Mouse (Mus musculus): Measurements from ENCODE around the gene Cbx8.

Gene Cbx8

GRCm38 (mm10) chr11:119034635-119035034 lies 6.1 kb downstream of the Cbx8 start:
- DNase-seq (ENCODE audit: low read depth, low spot score) = no peak

GRCm38 (mm10) chr11:119033874-119034558 lies 6.8 kb downstream of the Cbx8 start:
- peak; percentile 92 for DNase-seq (ENCODE audit: low read depth, low spot score)

GRCm38 (mm10) chr11:119026203-119026602 lies 14.6 kb downstream of the Cbx8 start:
- no peak for DNase-seq (ENCODE audit: low read depth, low spot score)

DNA sequence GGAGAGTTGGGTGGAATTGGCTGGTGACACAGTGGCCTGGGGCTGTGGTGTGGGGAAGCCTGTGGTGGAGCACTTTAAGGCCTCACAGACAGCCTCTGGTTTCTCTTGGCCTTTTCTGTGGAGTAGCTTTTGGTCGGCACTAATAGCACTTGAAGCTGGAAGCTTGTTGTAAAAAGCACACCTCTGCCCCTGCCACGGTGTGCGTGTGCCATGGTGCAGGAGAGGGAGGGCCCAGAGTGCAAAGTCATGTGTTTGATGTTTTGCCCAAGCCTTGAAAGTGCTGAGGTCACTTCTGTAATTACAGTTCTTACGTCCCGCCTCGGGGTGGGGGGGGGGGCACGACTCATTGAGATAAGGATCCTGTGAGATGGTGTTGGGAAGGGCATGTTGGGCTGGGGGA lies 16.5 kb downstream of the Cbx8 start:
- no peak for DNase-seq (ENCODE audit: low read depth, low spot score)

DNA sequence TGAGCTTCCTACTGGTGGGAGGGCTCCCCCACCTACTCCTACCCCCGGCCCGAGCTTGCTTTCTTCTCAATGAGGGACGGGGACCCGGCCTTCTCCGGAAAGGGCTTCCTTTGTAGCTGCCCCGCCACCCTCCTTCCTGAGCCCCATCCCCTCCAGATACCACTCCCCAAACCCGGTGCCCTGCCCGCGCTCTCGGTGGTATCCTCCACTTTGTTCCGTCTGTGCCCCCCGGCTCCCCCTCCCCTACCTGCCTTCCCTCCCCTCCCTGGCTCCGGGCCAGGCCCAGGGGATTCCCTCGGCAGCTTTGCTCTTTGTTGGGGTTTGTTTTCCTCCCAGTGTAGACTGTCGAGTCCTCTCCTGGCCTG lies 17.2 kb downstream of the Cbx8 start:
- DNase-seq (ENCODE audit: low read depth, low spot score) = peak; percentile 67

- peak; percentile 93 for DNase-seq (ENCODE audit: low read depth, low spot score)
These were observed 17.7 kb downstream of the Cbx8 start, which contains the start of gene Cbx2 for GRCm38 (mm10) chr11:119022895-119023615. Gene Cbx2, plus strand, starts transcription at chr11:119022962.

DNA sequence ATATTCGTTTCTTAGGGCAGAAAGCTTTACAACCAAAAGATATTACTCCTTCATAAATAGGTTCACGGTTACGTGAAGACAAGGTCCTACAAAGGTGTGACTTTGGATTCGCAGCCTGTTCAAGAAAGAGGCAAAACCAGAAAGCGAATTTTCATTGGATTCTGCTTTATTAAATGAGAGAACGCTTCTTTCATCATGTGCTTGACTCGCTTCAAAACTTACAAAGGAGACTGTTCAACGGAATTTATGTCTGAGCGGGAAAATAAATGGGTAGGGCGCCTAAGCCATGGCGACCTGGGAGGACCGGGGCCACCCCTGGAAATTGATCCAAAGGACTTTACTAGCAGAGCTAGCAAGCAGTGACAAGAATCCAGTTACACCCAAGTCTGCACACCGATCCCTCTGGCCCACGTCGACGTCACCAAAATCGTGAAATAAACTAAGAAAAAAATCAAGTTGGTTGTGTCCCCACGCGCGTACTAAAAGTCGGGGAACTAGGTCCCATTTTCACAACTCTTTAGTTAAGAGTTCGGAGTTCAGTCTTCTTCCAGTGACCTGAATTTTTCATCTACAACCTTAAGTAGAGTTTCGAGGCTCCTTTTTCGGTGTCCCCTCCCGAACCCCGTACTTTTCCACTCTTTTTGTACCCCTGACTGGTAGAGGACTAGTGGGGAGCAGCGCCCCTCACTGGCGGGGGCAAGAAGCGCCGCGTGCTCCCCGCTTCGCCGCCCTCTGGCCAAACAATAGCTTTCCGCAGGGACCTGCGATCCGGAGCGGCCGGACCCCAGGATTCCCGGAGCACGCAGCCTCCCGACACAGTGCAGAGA lies 18.5 kb downstream of the Cbx8 start:
- peak; percentile 22 for DNase-seq (ENCODE audit: low read depth, low spot score)

- DNase-seq (ENCODE audit: low read depth, low spot score) = no peak
These were observed 19.6 kb downstream of the Cbx8 start for GRCm38 (mm10) chr11:119021180-119021579.

- no peak for DNase-seq (ENCODE audit: low read depth, low spot score)
These were observed 23.3 kb downstream of the Cbx8 start for GRCm38 (mm10) chr11:119017506-119017905.

DNA sequence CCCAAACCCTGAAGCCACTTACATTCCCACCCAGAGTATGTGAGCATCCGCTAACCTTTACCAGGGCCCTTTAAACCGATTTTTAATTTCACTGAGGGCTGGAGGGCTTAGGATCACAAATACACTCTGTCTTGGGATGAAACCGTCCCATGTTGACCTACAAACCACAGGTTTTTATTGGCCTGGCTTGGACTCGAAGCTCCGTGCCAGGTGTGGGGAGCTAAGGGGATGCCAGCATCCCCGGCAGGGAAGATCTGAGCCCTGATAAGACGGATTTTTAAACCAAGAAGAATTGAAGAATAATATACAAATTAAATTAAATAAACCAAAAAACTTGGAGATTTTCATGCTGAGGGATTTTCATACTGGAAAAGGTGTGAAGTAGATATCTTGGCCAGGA lies 26.3 kb downstream of the Cbx8 start:
- no peak for DNase-seq (ENCODE audit: low read depth, low spot score)

DNA sequence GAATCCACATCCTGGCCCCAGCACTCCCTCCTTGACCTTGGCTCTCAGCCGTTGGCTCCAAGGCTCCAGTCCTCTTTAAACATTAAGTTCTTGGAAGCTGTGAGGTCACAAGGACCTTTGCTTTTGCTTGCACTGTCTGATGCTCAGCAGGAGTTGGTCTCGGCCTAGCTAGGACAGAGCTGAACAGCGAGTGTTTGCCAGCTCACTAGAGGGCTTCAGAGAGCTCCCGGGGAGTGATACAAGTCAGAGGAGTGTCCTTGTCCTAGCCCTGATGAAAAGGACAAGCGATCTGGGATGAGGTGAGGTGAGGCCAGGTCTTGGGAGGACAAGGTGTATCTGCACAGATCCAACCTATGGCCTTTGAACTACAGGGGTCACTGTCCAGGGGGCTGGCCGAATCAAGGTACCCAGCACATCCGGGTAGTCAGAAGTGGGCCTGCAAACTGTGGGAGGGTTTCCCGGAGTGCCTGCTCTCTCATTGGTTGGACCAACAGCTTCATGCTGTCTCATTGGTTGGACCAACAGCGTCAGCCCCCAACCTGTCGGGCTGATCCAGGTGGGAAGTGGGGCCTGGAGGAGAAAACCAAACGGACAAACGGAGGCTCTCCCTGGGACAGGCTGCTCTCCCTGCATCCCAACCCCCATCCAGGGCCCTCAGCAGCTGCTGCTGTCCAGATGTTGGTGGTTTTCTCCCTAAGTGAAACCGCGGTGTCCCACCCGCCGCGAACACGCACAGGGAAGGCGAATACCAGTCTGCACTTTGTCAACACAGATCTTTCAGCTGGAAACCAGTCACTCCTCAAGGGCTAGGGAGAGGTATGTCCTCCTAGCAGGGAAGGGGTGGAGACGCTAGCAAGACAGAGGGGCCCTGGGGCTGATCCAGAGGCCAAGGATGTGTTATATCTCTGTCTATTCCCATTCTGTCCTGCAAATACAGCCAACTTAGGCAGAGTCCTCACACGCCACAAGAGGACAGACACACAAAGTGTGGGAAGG lies 33.0 kb downstream of the Cbx8 start:
- DNase-seq (ENCODE audit: low read depth, low spot score) = peak; percentile 25

DNA sequence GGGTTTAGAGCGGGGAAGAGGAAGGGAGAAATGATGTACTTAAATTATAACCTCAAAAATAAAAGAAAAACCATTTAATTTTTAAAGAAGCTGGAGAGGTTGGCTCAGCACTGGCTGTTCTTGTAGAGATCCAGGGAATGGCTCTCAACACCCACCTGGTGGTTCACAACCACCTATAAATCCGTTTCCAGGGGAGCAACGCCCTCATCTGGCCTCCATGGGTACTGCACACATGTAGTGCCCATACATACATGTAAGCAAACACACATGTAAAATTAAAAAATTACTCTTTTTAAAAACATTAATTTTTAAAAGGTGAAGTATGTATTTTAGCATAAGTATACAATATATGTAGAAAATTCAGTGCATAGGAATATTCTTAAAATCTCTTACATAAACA lies 34.3 kb downstream of the Cbx8 start:
- DNase-seq (ENCODE audit: low read depth, low spot score) = no peak

DNA sequence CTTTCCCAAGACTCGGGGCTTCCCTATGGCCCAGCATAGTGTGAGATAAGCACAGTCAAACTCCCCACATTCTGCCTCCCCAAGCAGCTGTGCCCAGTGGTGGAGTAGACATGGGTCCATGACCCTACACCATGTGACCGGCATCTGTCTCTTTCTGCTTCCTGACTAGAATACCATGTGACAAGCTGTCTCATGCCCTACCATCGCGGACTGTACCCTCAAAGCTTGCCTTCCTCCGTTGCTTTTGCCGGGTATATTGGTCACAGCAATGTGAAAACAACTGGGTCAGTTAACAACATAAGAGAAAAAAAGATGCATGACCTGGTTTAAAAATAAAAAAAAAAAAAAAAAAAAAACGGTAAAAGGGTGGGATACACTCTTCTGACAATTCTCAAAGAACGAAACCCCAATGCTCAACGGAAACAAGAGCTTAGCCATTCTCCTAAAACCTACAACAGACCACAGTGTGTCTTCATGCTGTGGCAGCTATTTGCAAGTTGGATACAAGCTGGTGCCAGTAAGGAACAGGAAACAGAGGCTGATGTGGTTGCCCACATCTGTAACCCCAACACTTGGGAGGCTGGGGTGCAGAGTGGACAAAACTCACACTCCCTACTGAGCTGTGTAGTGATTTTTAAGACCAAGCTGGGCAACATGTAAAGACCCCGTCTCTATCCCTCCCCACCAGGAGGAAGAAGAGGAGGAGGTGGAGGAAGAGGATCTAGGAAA lies 35.1 kb downstream of the Cbx8 start:
- peak; percentile 18 for DNase-seq (ENCODE audit: low read depth, low spot score)

- no peak for DNase-seq (ENCODE audit: low read depth, low spot score)
These were observed 39.2 kb downstream of the Cbx8 start for GRCm38 (mm10) chr11:119001493-119002128.

GRCm38 (mm10) chr11:119000877-119001276 lies 39.9 kb downstream of the Cbx8 start:
- DNase-seq (ENCODE audit: low read depth, low spot score) = peak; percentile 30

GRCm38 (mm10) chr11:118999361-118999804 lies 41.4 kb downstream of the Cbx8 start:
- peak; percentile 29 for DNase-seq (ENCODE audit: low read depth, low spot score)

GRCm38 (mm10) chr11:118998540-118999265 lies 42.1 kb downstream of the Cbx8 start:
- DNase-seq (ENCODE audit: low read depth, low spot score) = peak; percentile 86

DNA sequence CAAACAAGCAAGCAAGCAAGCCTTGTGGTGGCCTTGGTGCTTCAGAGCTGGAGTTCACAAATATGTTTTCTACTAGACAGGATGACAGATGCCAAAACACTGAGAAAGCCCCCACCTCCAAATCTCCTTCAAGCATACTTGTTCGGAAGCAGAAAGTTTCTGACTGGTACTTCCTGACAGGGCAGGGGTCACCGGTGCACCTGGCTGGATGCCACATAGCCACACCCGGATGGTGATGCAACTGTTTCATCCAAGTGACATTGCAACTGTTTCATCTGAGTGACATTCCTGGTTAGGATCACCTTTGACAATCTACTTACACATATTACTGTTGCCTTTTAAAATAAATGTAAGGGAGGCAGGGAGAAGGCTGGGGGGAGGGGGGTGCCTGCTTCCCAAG lies 43.6 kb downstream of the Cbx8 start:
- DNase-seq (ENCODE audit: low read depth, low spot score) = no peak

- DNase-seq (ENCODE audit: low read depth, low spot score) = no peak
These were observed 45.3 kb downstream of the Cbx8 start for GRCm38 (mm10) chr11:118995448-118995847.
